Mouse (Mus musculus) urinary bladder, postnatal 25 days (tissue): ENCODE measurements at regions not wholly inside any gene's neighbourhood (a gene's known extent, or its start where the extent isn't known, plus 50 kb on each side); places are given as distances from the start of the nearest gene placed in this dataset.

ENCODE experiments used
- DNase-seq: peaks from one replicate; pipeline ENCODE4 v3.0.0; 2022; ENCODE audit warnings: low spot score

DNA sequence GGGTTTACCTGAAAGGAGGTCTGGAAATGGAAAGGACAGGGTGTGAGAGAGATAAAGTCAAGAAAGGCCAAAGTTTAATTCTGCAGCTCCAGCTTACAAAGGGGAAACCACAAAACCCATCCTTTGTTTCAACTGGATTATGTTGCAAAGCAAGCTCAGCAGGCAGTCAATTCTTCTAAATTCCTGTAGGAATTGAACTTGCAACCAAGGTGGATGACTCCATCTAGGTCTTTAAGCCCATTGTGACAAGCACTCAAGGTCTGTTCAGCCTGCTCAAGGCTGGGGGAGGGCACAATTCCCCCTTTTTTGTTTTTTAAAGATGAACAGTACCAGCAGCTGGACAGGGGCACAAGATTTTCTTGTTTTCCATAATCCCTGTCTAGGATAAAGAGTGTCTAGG is 200.0 kb upstream of the Ttc29 start:
- DNase-seq = no peak

DNA sequence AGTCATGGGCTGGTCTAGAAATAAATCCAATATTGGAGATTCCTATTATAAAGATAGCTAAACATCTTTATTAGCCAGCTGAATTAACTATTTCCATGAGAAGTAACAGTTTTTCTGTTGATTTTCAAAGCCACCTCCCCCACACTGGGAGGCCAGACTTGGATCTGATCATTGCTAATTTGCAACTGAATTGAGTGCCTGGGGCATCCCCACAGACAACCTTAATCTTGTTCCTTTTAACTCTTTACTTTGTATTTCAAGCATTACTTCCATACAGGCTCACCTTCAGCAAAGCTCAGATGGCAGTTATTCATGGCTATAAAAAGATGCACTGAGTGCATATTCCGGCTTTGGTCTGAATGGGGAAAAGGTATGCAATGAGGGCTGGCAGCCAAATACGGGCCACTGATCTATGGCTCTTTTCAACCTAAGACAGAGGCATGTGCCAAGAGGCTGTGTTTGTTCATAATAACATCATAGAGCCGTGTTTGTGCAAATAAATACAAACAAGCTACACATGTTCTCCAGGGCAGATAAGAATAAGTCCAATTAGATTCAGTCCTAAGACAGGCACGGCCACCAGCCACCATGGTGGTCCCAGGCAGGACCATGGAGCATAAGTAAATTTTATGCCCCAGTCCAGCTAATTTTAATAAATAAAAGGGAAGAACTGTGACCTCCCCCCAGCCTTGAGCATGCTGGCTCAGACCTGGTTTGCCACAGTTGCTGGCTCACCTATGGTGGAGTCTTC is 194.5 kb upstream of the Ttc29 start:
- DNase-seq = no peak

DNA sequence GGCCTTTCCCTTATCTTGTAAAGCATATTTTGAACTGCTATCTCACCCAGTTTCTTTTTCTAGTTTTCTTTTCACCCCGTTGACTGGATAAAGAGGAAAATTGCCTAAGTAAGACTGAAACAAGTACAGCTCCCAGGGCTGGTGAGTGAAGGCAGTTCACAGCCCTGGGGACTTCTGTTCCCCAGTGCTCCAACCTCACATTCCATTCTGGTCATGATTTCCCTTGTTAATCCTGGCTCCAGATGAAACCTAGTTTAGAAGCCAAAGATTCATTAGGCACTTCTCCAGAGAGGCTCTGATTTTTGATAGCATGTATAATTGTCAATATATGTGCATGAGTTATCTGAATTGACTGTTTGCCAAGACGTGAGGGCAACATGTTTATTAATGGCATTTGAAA is 191.6 kb upstream of the Ttc29 start:
- DNase-seq = no peak

DNA sequence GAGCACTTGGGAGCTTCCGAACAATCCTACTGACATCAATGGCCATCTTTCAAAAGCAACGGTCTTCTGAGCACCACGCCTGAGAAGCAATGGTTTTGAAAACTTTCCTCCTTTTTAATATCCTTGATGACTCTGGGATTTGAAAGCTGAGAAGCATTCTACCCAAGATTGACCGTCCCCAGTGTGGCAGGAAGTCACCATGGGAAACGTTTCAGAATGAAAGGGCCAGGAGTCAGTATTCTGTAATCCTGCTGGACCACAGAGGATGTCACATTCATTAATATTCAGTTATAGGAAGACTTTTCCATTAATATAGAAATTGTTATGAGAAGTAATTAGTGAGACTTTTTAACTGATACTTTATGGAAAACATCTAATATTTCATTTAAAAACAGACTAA is 190.1 kb upstream of the Ttc29 start:
- DNase-seq = no peak

DNA sequence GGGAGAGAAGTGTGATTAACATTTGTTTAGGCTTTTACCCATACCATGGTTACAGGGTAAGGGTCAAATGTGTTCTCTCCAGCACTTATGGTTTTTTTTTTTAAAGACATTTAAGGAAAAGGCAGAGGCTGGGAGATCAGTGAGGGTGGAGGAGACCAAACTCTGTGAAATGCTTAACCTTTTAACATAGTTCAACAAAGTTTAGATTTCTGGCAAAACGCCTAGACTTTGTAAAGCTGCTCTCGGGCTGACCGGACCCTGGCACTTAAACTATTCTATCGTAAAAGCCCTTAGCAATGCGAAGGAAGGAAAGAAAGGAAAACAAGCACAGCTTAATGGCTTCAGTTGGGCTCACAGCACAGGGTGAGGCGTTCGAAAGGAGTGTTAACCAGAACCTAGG is 189.6 kb upstream of the Ttc29 start:
- DNase-seq = no peak

DNA sequence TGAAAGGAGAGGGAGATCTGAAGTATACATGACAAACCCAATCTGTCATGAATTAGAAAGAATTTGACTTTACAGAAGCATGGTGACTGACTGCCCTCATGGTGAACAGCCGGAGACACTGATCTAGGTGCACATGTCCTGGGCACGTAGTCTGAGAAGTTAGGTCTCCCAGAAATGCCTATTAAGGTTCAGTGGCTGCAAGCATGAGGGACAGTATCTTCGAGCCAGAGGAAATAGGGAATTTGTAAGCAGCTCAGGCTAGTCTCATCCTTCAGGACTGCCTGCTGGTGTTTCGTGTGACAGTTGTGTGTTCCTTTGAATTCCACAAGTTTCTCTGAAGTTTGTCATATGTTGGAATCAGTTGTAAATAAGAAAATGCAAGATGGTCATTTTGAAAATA is 189.2 kb upstream of the Ttc29 start:
- no peak for DNase-seq

DNA sequence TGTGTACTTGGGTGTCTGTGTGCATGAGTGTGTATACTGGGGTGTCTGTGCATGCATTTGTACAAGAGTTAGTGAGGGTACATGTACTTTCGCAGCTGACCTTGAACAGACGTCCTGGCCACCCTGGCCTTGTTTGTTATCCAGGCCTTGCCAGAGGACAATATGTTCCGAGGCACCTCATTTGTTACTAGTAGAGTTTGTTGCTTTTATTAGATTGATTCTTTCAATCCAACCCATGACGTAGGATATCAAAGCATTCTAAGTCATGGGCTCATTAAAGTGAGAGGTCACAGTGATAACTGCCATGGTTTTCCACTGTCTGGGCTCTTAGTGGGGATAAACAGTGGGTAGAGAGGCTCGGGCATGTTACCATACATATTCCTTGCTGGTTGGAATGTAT is 188.1 kb upstream of the Ttc29 start:
- DNase-seq = no peak

DNA sequence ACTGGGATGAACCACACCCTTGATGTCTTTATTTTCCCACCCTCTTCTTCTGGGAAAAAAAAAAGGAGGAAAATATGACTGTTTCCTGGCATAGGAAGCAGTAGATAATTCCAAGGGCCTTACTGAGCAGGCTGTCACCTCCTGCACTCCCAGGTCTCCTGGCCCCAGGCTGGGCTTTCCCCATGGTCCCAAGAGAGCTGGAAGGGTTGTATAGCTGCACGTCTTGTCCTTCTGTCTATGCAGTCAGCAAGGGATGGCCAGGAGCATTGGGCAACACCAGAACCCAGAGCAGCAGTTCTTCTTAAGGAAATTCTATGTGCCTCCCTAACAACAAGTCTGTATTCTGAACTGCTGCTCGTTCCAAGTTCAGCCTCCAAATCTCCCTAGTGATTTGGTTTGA is 185.7 kb upstream of the Ttc29 start:
- no peak for DNase-seq

DNA sequence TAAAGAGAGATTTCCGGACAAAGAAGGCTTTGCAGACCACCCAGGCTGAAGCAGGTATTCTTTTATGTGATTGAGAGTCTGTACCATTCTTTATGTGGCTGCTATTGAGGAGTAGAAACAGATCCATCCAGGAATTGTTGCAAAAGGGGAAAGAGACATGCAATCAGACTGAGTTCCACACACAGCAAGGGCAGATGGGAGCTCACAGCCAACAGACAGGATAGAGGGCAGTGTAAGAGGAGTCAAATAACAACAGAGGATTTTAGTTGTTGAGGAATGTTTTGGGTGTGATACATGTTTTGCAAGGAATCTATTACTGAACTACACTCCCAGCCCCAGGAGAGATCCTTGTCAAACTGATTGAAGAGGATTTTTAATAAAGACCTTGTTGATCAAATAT is 184.2 kb upstream of the Ttc29 start:
- no peak for DNase-seq

DNA sequence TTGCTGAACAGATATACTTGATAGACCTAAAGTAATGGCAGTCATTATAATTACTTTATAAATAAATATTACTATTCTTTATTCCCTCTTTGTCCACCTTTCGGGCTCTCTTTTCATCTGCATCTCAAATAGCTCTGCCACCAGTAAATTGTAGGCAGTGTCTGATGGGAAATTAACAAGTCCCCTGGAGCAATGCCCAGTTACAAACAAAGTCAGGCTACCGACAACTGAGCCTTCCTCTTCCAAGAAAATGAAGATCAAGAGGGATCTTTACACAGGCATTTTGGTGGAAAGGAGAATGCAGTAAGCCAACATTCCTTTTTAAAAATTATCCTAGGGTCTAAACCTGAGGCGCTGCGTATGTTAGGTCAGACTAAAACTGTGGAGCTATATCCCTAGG is 181.3 kb upstream of the Ttc29 start:
- DNase-seq = no peak

DNA sequence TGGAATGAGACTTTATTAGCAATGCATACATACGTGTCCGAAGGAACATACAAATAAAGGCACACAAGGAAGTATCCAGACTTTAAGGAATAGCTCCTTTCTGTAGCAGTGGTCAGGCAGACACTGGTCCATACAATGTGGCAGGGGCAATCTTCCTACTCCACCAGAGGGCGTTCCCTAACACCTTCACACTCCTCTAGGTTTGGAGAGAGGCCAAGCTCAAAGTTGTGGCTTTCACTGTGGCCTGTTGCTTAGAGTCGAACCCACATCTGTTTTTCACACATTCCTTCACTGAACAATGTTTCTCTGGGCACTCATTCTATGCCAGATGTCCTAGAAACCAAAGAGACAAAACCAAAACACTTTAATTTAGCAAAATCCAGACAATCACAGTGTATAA is 178.4 kb upstream of the Ttc29 start:
- DNase-seq = no peak

DNA sequence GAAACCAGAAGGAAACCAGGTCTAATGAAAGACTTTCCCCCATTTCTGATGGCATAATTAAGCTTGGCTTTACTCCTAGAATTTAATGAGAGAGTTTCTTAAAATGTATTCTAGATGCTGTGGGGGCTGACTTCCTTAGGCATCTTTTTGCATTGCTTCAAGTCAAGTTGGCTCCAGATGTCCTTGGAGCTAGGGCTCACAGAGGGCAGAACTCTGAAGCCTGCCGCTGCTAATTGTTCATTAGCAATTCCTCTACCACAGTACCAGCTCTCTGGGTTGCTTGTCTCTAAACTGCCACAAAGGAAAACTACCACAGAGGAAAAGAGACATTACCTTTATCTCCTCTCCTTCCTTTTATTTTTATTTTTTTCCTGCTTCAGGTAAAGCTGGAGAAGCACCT is 175.9 kb upstream of the Ttc29 start:
- no peak for DNase-seq

DNA sequence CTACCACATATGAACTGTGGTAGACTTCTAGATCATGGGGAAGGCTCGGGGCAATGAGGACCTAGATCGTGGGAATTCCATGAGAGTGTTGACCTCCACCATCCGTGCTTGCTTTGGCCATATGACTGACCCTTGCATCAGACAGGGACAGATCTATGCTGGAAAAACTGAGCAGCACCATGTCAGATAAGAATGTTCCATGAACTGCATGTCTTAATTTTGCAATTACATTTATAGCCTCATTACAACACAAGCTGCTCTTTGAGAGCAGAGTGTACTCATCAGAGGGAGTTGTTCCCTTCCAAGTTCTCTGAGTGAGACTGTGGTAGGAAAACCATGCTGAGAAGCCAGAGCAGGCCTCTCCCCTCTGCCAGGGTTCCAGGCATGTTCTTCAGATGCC is 166.4 kb upstream of the Ttc29 start:
- no peak for DNase-seq

DNA sequence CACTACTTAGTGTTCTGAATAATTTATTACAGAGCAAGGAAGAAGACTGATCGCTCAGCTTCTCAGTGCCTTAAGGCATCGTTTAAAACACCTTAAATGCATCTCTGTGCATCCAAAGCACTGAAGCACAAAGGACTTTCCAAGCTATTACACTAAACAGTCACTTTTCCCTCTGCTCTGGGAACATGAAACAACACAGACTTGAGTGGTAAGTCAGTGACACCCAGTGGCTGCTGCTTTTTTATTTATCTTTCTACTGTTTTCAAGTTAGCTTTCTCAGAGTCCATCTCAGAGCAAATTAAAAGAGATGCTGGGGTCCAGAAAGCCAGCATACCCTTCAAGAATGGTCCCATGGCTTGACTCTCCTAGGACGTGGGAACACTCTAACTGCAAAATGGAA is 162.3 kb upstream of the Ttc29 start:
- DNase-seq = no peak

DNA sequence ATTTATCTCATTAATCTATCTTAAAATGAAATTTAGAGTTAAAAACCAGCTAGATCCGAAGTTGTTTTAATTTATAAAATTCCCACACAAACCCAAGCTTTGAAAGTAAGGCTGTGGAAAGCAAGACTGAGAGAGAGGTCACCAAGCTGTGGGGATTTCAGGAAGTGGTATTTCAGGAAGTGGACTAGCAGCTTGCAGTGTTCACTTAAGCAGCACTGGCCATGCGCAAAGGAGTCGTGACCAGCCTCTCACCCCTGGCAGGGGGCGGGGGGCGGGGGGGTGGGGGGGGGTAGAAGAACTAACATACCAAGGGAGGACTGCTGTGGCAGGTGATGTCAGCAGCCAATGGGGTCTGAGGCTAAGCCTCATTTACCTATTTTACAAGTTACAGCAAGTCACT is 158.7 kb upstream of the Ttc29 start:
- DNase-seq = no peak

DNA sequence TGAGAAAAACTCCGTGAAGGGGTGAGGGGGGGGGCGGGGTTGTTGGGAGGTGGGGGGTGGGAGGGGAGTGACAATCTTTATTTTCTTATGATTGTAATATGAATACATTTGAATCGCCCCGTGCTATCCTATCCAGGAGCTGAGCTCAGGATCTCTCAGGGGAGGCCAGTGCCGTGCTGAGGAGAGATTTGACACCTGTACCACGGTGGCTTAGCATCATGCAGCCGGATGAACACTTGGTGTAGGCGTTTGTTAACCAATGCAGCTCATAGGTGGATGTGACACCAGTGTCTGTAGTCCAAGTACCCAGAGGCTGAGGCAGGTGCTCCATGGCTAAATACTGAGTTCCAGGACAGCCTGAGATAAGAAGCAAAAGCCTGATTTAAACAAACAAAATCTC is 158.2 kb upstream of the Ttc29 start:
- DNase-seq = no peak

DNA sequence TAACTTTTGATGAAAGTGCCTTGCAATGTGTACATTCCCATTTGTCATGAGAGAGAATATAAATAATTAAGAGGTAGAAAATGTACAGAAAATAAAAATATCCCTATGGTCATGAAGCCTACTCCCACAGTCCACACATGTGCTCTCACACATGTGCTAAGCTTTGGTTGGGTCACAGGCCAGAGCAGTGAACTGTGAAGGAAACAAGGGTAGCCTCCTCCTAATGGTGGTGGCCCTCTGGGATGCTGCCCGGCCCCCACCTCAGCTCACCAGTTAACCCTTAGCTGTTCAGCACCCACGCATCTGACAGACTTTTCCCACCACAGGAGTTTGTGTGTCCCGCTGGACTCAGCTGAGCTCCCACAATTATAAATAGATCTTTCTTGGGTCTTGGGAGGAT is 157.6 kb upstream of the Ttc29 start:
- DNase-seq = no peak

DNA sequence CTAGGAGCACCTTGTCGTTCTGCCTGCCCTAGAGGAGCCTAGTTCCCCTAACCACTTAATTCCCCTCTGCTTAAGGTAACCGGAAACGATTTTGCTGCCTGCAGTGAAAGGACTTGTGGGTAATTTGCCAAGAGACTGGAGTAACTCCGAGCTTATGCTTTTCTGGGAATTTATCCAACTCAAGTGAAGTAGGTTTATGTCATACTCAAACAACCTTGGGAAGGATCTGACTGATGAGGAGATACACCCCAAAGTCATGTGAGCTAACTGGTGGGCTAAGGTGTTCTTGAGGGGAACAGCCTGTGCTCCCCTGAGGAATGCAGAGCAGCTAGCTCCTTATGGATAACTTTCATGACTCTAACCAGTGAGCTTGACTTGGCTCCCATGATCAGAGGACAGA is 155.7 kb upstream of the Ttc29 start:
- no peak for DNase-seq

DNA sequence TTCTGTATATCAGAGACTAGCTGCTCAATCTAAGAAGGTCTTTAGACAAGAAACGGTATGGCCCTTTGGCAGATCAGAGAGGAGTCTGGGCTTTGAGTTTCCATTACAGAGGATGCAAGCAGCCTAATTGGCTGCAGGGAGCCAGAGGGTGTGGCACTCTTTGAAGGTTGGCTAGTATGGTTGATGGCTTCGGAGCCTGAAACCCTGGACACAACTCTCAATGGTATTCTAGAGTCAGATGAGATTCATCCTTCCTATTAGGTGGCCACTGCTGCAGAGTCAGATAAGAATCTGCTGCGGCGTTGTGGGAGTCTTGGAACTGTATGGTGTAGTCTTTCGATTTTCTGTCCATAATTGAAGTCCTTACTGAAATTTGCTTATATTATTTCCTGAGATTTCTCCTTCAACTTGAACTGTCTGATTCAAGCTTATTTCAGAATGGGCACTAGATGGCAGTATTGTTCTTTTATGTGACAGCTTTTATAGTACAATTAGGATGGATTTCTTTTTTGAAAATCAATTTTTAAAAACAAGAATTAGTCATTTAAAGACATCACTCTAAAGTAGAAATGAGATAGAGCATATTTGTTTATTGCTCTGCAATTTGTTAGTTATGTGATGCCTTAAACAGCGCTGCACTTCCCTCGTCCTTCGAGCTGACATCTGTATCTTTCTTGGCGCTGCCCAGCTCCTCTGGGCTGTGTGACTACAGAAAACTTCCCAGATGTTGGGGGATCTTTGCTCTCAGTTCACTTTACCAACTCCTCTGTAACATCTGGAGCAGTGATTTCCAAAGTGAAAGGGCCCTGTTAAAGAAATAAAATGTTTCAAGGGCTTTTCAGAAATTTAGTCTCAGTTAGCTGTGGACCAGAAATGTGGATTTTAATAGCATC is 151.0 kb upstream of the Ttc29 start:
- DNase-seq = no peak

DNA sequence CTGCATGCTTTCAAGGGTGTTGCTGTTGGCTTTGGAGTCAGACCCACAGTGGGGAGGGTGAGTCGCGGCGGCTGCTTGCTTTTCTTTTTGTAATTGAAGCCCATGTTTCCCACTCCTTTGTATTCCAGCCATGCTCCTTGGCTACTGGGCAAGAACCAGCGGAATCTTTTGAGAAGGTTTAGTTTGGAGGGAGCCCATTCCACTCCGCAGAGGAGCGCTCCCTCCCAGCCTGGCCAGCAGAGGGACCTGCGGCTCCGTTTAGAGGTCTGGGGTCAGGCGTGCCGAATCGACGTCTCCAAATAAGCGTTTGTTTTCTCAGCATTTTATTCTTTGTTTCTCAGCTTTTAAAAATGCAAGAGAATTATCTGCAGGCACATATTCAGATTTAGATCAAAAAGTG is 149.6 kb upstream of the Ttc29 start:
- DNase-seq = peak; percentile 47

DNA sequence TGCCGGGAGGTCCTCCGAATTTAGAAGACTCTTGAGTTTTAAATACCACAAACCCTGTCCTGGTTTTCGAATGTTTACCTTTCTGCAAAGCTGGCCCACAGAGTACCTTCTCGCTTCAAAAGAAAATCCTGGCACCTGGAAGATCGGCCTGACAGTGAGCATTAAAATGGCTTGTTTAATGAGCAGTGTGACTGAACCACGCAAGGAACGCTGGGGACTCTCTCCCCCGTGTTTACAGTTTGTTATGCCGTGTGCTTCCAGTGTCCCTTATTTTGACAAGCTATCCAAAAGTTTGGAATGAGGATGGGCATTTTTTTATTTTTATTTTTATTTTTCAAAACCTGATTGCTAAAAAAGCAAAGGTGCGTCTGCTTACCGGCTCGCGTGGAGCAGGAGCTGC is 148.9 kb upstream of the Ttc29 start:
- no peak for DNase-seq

DNA sequence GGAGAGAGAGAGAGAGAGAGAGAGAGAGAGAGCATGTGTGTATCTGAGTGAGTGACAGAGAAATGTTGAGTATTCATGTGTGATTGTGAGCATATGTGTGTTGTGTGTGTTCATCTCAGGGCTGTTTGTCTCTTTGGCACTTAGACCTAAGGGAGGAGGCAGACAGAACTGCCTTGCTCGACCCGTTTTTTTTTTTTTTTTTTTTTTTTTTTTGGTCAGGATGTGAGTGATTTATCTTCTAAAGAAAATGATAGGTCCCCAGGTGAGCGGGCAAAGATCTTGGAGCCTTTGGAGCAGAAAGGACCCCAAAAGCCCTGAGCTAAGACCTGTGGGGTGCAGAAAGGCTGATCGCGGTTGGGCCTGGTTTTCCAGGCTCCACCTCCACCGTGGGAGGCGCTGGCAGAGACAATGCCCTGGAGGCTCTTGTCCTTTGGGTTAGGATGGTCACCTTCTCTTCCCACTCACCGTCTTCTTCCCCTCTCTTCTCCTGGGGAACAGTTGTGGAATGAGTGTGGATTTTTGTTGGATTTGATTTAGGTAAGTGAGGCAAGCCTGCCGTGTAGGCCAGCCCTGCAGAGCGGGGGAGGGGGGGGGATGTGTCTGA is 147.1 kb upstream of the Ttc29 start:
- no peak for DNase-seq
